Mouse (Mus musculus): ENCODE data around the gene Stk10. TPM values are rescaled to one million over a fixed set of nuclear protein-coding genes. Genes with fewer than 3 reads are reported as not detected.

Gene Stk10
- 4.0 and 5.7 TPM in 2 replicates for polyA plus RNA-seq (2012; rRNA removed)

DNA sequence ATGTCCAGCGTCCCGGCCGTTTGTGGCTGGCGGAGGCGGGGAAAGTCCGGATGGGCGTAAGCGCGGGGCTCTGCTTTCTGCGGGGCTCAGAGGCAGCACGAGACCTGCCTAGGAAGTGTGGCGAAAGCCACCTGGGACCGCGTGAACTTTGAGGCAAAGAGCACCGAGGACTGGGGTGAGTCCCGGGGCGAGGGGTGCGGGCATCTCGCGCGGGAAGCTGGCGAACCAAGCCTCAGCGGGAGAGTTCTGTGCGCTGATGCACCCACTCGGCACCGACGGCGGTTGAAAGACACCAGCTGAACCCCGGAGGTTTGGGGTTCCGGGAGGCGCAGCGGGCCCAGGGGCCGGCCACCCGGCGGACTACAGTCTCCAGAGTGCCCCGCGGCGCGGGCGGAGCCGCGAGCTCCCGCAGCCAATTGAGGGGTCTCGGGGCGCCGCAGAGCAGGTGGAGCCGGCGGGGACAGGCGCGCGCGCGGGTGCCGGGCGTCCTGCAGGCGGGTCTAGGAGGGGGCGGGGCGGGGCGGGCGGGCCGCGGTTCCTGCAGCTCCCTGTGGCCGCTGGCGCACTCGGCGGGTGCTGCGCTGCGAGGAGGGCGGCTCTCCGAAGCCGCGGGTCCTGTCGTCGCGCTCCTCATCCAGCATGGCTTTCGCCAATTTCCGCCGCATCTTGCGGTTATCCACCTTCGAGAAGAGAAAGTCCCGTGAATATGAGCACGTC is at the start of gene Stk10:
TSS of gene Stk10 (plus strand) at position 541 of the 717 bp plus-strand sequence.
- peak; percentile 95 for DNase-seq (ENCODE audit: low read depth)
- TF ChIP-seq CTCF (IDR thresholded peaks at IDR 0.05; ENCODE audit: borderline replicate concordance, extremely low read depth, insufficient read depth, insufficient read length): no peak
- peak; percentile 69; the same call in 1 of the 2 replicates for TF ChIP-seq POLR2A (IDR thresholded peaks at IDR 0.05; ENCODE audit: borderline replicate concordance, extremely low read depth, insufficient read depth, insufficient read length, poor library complexity, severe bottlenecking)

DNA sequence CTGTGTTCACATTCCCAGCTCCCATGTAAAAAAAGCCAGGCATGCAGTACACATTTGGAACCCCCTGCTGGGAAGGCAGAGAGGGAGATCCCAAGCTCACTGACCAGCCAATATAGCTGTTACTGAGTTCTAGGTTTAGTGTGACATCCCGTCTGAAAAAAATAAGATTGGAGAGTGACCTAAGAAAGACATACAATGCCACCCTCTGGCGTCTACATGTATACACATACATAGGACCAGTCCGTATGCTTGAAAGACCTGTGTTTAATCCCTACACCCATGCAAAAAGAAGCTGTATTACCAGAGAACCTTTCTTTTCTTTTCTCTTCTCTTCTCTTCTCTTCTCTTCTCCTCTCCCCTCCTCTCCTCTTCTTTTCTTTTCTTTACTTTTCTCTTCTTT is 47.8 kb upstream of the Stk10 start:
- no peak for DNase-seq (ENCODE audit: low read depth)
- TF ChIP-seq POLR2A (IDR thresholded peaks at IDR 0.05; ENCODE audit: borderline replicate concordance, extremely low read depth, insufficient read depth, insufficient read length, poor library complexity, severe bottlenecking): no peak
- no peak for TF ChIP-seq CTCF (IDR thresholded peaks at IDR 0.05; ENCODE audit: borderline replicate concordance, extremely low read depth, insufficient read depth, insufficient read length)

GRCm38 (mm10) chr11:32486621-32487020 is 46.5 kb upstream of the Stk10 start:
- no peak for TF ChIP-seq POLR2A (IDR thresholded peaks at IDR 0.05; ENCODE audit: borderline replicate concordance, extremely low read depth, insufficient read depth, insufficient read length, poor library complexity, severe bottlenecking)
- no peak for TF ChIP-seq CTCF (IDR thresholded peaks at IDR 0.05; ENCODE audit: borderline replicate concordance, extremely low read depth, insufficient read depth, insufficient read length)
- no peak for DNase-seq (ENCODE audit: low read depth)

DNA sequence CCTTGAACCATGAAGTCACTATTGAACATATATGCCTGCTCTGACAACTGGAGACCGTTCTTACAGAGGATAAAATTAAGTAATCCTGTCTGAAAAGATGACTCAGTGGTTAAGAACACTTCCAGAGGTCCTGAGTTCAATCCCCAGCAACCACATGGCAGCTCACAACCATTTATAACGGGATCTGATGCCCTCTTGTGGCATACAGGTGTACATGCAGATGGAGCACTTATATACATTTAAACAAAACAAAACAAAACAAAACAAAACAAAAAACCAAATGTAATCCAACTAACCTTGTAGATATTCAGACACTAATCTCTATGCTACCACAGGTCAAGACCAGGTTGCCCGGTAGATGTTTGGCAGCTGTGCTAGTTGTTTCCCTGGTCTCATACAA is 45.6 kb upstream of the Stk10 start:
- no peak for DNase-seq (ENCODE audit: low read depth)
- TF ChIP-seq CTCF (IDR thresholded peaks at IDR 0.05; ENCODE audit: borderline replicate concordance, extremely low read depth, insufficient read depth, insufficient read length): peak; percentile 5; the same call in 1 of the 2 replicates
- TF ChIP-seq POLR2A (IDR thresholded peaks at IDR 0.05; ENCODE audit: borderline replicate concordance, extremely low read depth, insufficient read depth, insufficient read length, poor library complexity, severe bottlenecking): no peak

- TF ChIP-seq POLR2A (IDR thresholded peaks at IDR 0.05; ENCODE audit: borderline replicate concordance, extremely low read depth, insufficient read depth, insufficient read length, poor library complexity, severe bottlenecking): no peak
- DNase-seq (ENCODE audit: low read depth): no peak
Observed at GRCm38 (mm10) chr11:32488344-32488743, 44.8 kb upstream of the Stk10 start.

DNA sequence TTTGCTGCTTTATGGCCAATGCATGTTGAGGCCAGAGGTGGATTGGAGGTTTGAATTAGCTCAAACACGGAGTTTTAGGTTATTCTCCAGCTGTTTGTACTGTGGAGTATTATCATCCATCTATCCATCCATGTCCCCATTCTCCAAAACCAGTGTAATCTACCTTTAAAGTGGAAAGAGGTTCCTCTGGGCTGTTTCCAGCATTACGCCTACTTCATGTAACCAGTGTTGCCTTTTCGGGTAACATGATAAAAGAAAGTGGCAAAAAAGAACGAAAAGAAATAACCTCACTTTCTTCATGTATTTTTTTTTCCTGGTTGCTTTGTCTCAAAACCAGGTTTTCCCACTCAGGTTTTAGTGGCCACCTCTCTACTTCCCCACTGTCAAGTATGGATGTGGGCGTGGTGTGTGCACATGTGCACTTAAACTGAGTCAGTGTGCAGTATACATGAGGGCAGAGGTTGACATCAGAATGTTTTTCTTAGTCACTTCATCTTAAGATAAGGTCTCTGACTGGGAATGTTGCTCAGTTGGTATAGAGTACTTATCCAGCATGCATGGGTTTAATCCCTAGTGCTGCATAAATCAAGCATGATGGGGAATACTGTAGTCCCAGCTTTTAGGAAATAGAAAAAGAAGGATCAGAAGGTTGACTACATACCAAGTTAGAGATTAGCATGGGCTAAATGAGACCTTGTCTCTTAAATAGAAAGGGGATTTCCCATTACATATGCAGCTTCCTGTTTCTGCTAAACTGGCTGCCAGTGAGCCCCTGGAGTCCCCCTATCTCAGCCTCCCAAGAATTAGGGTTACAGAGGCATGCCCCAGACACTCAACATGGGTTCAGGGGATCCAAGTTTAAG is 44.1 kb upstream of the Stk10 start:
- no peak for DNase-seq (ENCODE audit: low read depth)
- no peak for TF ChIP-seq POLR2A (IDR thresholded peaks at IDR 0.05; ENCODE audit: borderline replicate concordance, extremely low read depth, insufficient read depth, insufficient read length, poor library complexity, severe bottlenecking)
- TF ChIP-seq CTCF (IDR thresholded peaks at IDR 0.05; ENCODE audit: borderline replicate concordance, extremely low read depth, insufficient read depth, insufficient read length): no peak

DNA sequence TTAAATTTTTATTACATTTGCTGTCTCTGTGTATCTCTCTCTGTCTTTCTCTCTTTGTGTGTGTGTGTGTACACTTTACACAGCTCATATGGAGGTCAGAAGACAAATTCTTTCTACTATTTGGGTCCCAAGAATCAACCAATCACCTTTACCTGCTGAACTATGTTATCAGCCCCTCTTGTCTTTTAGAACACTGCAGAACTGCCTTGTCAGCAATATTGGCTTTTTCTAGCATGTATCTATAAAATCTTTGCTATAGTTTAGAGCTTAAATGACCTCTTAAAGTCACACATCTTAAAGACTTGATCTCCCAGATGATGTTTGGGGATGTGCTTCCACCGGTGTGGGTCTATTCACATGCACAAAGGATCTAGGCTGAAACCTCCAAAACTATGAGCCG is 42.0 kb upstream of the Stk10 start:
- no peak for DNase-seq (ENCODE audit: low read depth)

DNA sequence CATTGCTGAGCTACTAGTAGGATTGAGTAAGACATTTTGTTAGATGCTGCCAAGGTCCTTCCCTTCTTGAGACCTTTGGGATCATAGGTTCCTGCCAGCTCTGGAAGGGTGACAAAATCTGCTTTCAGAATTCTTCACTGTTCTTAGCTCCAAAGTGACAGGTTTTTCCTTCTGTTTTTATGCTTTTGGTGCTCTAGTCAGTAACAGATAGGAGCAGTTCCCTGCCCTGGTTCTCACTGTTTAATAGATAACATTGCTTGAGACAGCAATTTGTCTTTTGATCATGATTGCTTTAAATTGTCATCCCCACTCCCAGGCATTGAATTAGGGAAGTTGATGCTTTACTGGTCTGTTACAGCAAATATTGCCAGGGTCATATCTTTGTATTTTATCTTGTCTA is 39.8 kb upstream of the Stk10 start:
- DNase-seq (ENCODE audit: low read depth): no peak
- TF ChIP-seq POLR2A (IDR thresholded peaks at IDR 0.05; ENCODE audit: borderline replicate concordance, extremely low read depth, insufficient read depth, insufficient read length, poor library complexity, severe bottlenecking): no peak
- TF ChIP-seq CTCF (IDR thresholded peaks at IDR 0.05; ENCODE audit: borderline replicate concordance, extremely low read depth, insufficient read depth, insufficient read length): no peak

More for the DNA sequence above, 42.0 kb upstream of the Stk10 start:
- TF ChIP-seq POLR2A (IDR thresholded peaks at IDR 0.05; ENCODE audit: borderline replicate concordance, extremely low read depth, insufficient read depth, insufficient read length, poor library complexity, severe bottlenecking) (no peak), CTCF (IDR thresholded peaks at IDR 0.05; ENCODE audit: borderline replicate concordance, extremely low read depth, insufficient read depth, insufficient read length) (no peak)

DNA sequence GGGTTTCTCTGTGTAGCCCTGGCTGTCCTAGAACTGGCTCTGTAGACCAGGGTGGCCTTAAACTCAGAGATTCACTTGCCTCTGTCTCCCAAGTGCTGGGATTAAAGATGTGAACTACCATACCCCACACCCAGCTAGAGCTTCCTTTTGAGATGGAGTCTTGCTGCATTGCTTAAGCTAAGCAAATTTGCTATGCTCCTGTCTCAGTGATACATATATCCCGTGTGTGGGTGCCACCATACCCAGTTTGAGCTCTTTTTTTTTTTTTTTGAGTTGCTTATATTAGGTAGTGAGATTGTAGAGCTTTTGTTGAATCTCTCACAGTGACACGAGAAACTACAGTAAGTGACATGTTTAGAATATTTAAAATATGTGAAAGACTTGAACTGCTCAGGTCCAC is 37.8 kb upstream of the Stk10 start:
- no peak for TF ChIP-seq POLR2A (IDR thresholded peaks at IDR 0.05; ENCODE audit: borderline replicate concordance, extremely low read depth, insufficient read depth, insufficient read length, poor library complexity, severe bottlenecking)
- no peak for TF ChIP-seq CTCF (IDR thresholded peaks at IDR 0.05; ENCODE audit: borderline replicate concordance, extremely low read depth, insufficient read depth, insufficient read length)
- DNase-seq (ENCODE audit: low read depth): no peak

GRCm38 (mm10) chr11:32498757-32499535 is 34.2 kb upstream of the Stk10 start:
- TF ChIP-seq POLR2A (IDR thresholded peaks at IDR 0.05; ENCODE audit: borderline replicate concordance, extremely low read depth, insufficient read depth, insufficient read length, poor library complexity, severe bottlenecking): no peak
- TF ChIP-seq CTCF (IDR thresholded peaks at IDR 0.05; ENCODE audit: borderline replicate concordance, extremely low read depth, insufficient read depth, insufficient read length): no peak
- DNase-seq (ENCODE audit: low read depth): peak; percentile 83

- TF ChIP-seq CTCF (IDR thresholded peaks at IDR 0.05; ENCODE audit: borderline replicate concordance, extremely low read depth, insufficient read depth, insufficient read length) (no peak), POLR2A (IDR thresholded peaks at IDR 0.05; ENCODE audit: borderline replicate concordance, extremely low read depth, insufficient read depth, insufficient read length, poor library complexity, severe bottlenecking) (no peak)
- no peak for DNase-seq (ENCODE audit: low read depth)
Observed at GRCm38 (mm10) chr11:32499931-32500330, 33.2 kb upstream of the Stk10 start.

All from brain, embryonic 14.5 days (tissue).